Mouse (Mus musculus) MEL (cell line): ENCODE measurements around the gene Lpcat3. TPM values are rescaled to one million over a fixed set of nuclear protein-coding genes. Genes with fewer than 3 reads are reported as not detected.
"Not testable (repeated sequence)": the region's sequence is repeated elsewhere in the genome, so short reads cannot be mapped to it uniquely, and the experiment has no call there.

ENCODE experiments used
- DNase-seq: peaks from one replicate; pipeline ENCODE4 v3.0.0; 2011; ENCODE audit warnings: low read depth, low spot score
- H3K27ac ChIP-seq: 2 replicates; pipeline ENCODE4 v1.5.1; 2012; ENCODE audit warnings: low read depth, mild to moderate bottlenecking, control low read depth, low read length, moderate library complexity; ENCODE audit not compliant: control insufficient read depth
- H3K27me3 ChIP-seq, 2 experiments: fragments of 150-350 bp in 1 of 2; sonication (generic) in 1 of 2; 2 replicates each; pipeline ENCODE4 v1.6.1; 2012; ENCODE audit warnings: low read length in 2 of 2, mild to moderate bottlenecking in 2 of 2, improper control_type of control experiment in 1 of 2, moderate library complexity in 1 of 2; ENCODE audit not compliant: insufficient read depth in 2 of 2, control insufficient read depth in 1 of 2
- H3K36me3 ChIP-seq, 2 experiments: 2 replicates each; pipeline ENCODE4 v1.6.1; 2012 to 2014; ENCODE audit warnings: low read length in 2 of 2, improper control_type of control experiment in 1 of 2, inconsistent platforms in 1 of 2, mild to moderate bottlenecking in 1 of 2; ENCODE audit not compliant: insufficient read depth in 2 of 2, control insufficient read depth in 1 of 2
- H3K4me1 ChIP-seq, 2 experiments: fragments of 150-350 bp in 1 of 2; sonication (generic) in 1 of 2; 2 replicates each; pipeline ENCODE4 v1.6.1; 2012; ENCODE audit warnings: low read length in 2 of 2, improper control_type of control experiment in 1 of 2, mild to moderate bottlenecking in 1 of 2; ENCODE audit not compliant: insufficient read depth in 2 of 2, control insufficient read depth in 1 of 2
- H3K4me3 ChIP-seq, 2 experiments: fragments of 150-350 bp in 1 of 2; sonication (generic) in 1 of 2; 2 replicates each; pipeline ENCODE4 v1.5.1; 2012; ENCODE audit warnings: low read depth in 2 of 2, low read length in 2 of 2, mild to moderate bottlenecking in 2 of 2, moderate library complexity in 2 of 2, control low read depth in 1 of 2, improper control_type of control experiment in 1 of 2; ENCODE audit not compliant: control insufficient read depth in 1 of 2, insufficient read depth in 1 of 2
- H3K79me2 ChIP-seq: 2 replicates; pipeline ENCODE4 v1.6.1; 2012; ENCODE audit warnings: mild to moderate bottlenecking, low read length, moderate library complexity; ENCODE audit not compliant: control insufficient read depth, poor library complexity, insufficient read depth
- H3K9ac ChIP-seq: 2 replicates; pipeline ENCODE4 v1.6.1; 2012; ENCODE audit warnings: low read depth, mild to moderate bottlenecking, control low read depth, low read length, moderate library complexity; ENCODE audit not compliant: control insufficient read depth, poor library complexity, severe bottlenecking
- H3K9me3 ChIP-seq: fragments of 150-350 bp; sonication (generic); replicated peaks from 2 replicates; pipeline ENCODE4 v1.6.1; 2012; ENCODE audit warnings: mild to moderate bottlenecking, low read length, improper control_type of control experiment, moderate library complexity; ENCODE audit not compliant: insufficient read depth
- CHD1 ChIP-seq: IDR thresholded peaks from 2 replicates; pipeline ENCODE4 v1.6.1; 2012; ENCODE audit warnings: low read depth, mild to moderate bottlenecking, inconsistent platforms, low read length, improper control_type of control experiment
- CTCF ChIP-seq, 3 experiments: IDR thresholded peaks in 2 of 3; conservative IDR thresholded peaks in 1 of 3; 2 replicates each; pipeline ENCODE4 v1.5.1; 2011 to 2012; ENCODE audit warnings: low read length in 3 of 3, low read depth in 2 of 3, mild to moderate bottlenecking in 2 of 3, improper control_type of control experiment in 1 of 3, inconsistent platforms in 1 of 3, mixed read lengths in 1 of 3, moderate library complexity in 1 of 3; ENCODE audit not compliant: control insufficient read depth in 1 of 3, insufficient read depth in 1 of 3, poor library complexity in 1 of 3, severe bottlenecking in 1 of 3
- E2F4 ChIP-seq: IDR thresholded peaks from 2 replicates; pipeline ENCODE4 v1.6.1; 2011; ENCODE audit warnings: low read depth, low read length, improper control_type of control experiment, borderline replicate concordance
- ELF1 ChIP-seq: IDR thresholded peaks from 2 replicates; pipeline ENCODE4 v1.6.1; 2014; ENCODE audit warnings: low read depth, mild to moderate bottlenecking, inconsistent platforms, low read length, improper control_type of control experiment, moderate library complexity
- EP300 ChIP-seq, 2 experiments: IDR thresholded peaks; 2 replicates each; pipeline ENCODE4 v1.6.1; 2011; ENCODE audit warnings: improper control_type of control experiment in 2 of 2, low read length in 2 of 2, low read depth in 1 of 2, mild to moderate bottlenecking in 1 of 2
- ETS1 ChIP-seq: IDR thresholded peaks from 2 replicates; pipeline ENCODE4 v1.6.1; 2012; ENCODE audit warnings: low read depth, mild to moderate bottlenecking, inconsistent platforms, low read length, improper control_type of control experiment, moderate library complexity
- GABPA ChIP-seq: IDR thresholded peaks from 2 replicates; pipeline ENCODE4 v1.6.1; 2012; ENCODE audit warnings: low read depth, mild to moderate bottlenecking, inconsistent platforms, low read length, improper control_type of control experiment, moderate library complexity
- HCFC1 ChIP-seq: IDR thresholded peaks from 2 replicates; pipeline ENCODE4 v1.6.1; 2012; ENCODE audit warnings: low read depth, mild to moderate bottlenecking, inconsistent platforms, low read length, improper control_type of control experiment, moderate library complexity
- MAX ChIP-seq: IDR thresholded peaks from 2 replicates; pipeline ENCODE4 v1.6.1; 2011; ENCODE audit warnings: low read length, improper control_type of control experiment
- MAZ ChIP-seq: IDR thresholded peaks from 2 replicates; pipeline ENCODE4 v1.6.1; 2012; ENCODE audit warnings: low read depth, mild to moderate bottlenecking, inconsistent platforms, low read length, improper control_type of control experiment
- MEF2A ChIP-seq: IDR thresholded peaks from 2 replicates; pipeline ENCODE4 v1.6.1; 2014; ENCODE audit warnings: low read depth, mild to moderate bottlenecking, inconsistent platforms, low read length, improper control_type of control experiment; ENCODE audit not compliant: poor library complexity, insufficient replicate concordance, severe bottlenecking; ENCODE audit errors: extremely low read depth
- POLR2AphosphoS2 ChIP-seq: IDR thresholded peaks from 2 replicates; pipeline ENCODE4 v1.6.1; 2011; ENCODE audit warnings: low read length, improper control_type of control experiment
- SIN3A ChIP-seq: IDR thresholded peaks from 2 replicates; pipeline ENCODE4 v1.6.1; 2012; ENCODE audit warnings: low read length, improper control_type of control experiment, inconsistent platforms
- SMC3 ChIP-seq: IDR thresholded peaks from 2 replicates; pipeline ENCODE4 v1.6.1; 2011; ENCODE audit warnings: low read depth, low read length, improper control_type of control experiment
- TAL1 ChIP-seq: IDR thresholded peaks from 2 replicates; pipeline ENCODE4 v1.6.1; 2012; ENCODE audit warnings: mild to moderate bottlenecking, inconsistent platforms, low read length, moderate library complexity, mixed read lengths
- USF1 ChIP-seq: IDR thresholded peaks from 2 replicates; pipeline ENCODE4 v1.6.1; 2014; ENCODE audit warnings: low read depth, mild to moderate bottlenecking, inconsistent platforms, low read length, improper control_type of control experiment, moderate library complexity
- USF2 ChIP-seq, 2 experiments: IDR thresholded peaks; 2 replicates each; pipeline ENCODE4 v1.6.1; 2011 to 2012; ENCODE audit warnings: improper control_type of control experiment in 2 of 2, low read length in 2 of 2, borderline replicate concordance in 1 of 2, inconsistent platforms in 1 of 2, low read depth in 1 of 2, mild to moderate bottlenecking in 1 of 2; ENCODE audit not compliant: insufficient read depth in 1 of 2
- ZKSCAN1 ChIP-seq: IDR thresholded peaks from 2 replicates; pipeline ENCODE4 v1.6.1; 2012; ENCODE audit warnings: low read depth, mild to moderate bottlenecking, inconsistent platforms, low read length, improper control_type of control experiment, moderate library complexity
- polyA plus RNA-seq, 2 experiments: library from polyadenylated mRNA; stranded (reverse) in 1 of 2; unstranded in 1 of 2; fragments of >175 nt in 1 of 2; fragments of >200 nt in 1 of 2; gene quantifications; 2 replicates each; pipeline versions ENCODE4 v1.2.1 to v1.2.4; 2012; ENCODE audit warnings: low replicate concordance in 2 of 2, low read depth in 1 of 2; ENCODE audit not compliant: insufficient read length in 2 of 2, insufficient read depth in 1 of 2, missing spikeins in 1 of 2
- total RNA-seq: library from RNA; depleted of rRNA; stranded (reverse); fragments of 300-350 nt; gene quantifications from 2 replicates; pipeline ENCODE4 v1.2.3, GENCODE M21; 2012

Gene Lpcat3
- total and polyA plus RNA-seq, 3 experiments: 135 to 337 TPM; not detected in 1

DNA sequence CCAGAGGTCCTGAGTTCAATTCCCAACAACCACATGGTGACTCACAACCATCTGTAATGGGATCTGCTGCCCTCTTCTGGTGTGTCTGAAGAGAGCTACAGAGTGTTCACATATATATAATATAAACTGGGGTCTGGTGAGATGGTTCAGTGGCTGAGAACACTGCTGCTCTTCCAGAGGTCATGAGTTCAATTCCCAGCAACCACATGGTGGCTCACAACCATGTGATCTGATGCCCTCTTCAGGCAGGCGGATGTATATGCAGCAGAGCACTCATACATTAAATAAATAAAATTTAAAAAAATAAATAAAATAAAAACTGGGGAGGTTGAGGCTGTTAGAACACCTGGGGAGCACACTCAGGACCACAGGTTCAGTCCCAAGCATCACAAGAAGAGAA lies 23.8 kb downstream of the Lpcat3 start:
- TF ChIP-seq CTCF (IDR thresholded peaks at IDR 0.05 in 2 of 3, conservative IDR thresholded peaks at IDR 0.05 in 1 of 3; ENCODE audit: control insufficient read depth in 1 of 3, insufficient read depth in 1 of 3, low read depth in 2 of 3, low read length in 3 of 3, poor library complexity in 1 of 3, severe bottlenecking in 1 of 3) (peak in 2 of 3 experiments; percentile 17 to 24; a peak in 2 of 6 replicates), USF1 (peak; percentile 31; the same call in 1 of the 2 replicates)
- H3K27ac ChIP-seq: peak overlapping the region; percentile 98
- H3K9me3 ChIP-seq, H3K4me3 ChIP-seq, H3K27me3 ChIP-seq, H3K9ac ChIP-seq: not testable (repeated sequence)
- peak; percentile 32 for DNase-seq
- H3K36me3 ChIP-seq: peaks cover 13 to 60% of the 10 kb centered on the region in 2 experiments
- H3K4me1 ChIP-seq: peaks cover 50 to 60% of the 10 kb centered on the region in 2 experiments
- peaks cover 37% of the 10 kb centered on the region for H3K79me2 ChIP-seq

- H3K9me3 ChIP-seq: no peaks in the 10 kb centered on the region
- peaks cover 18 to 46% of the 10 kb centered on the region in 2 experiments for H3K36me3 ChIP-seq
- peak; percentile 64 for DNase-seq
- no peaks in the 10 kb centered on the region for H3K27me3 ChIP-seq
- peak overlapping the region; percentile 1; the same call in 1 of the 2 replicates for H3K9ac ChIP-seq
- H3K79me2 ChIP-seq: peaks cover 32% of the 10 kb centered on the region
- H3K4me1 ChIP-seq: peaks cover 39 to 46% of the 10 kb centered on the region in 2 experiments
- TF ChIP-seq HCFC1 (no peak), SIN3A (peak; percentile 60), CHD1 (no peak), GABPA (no peak), ETS1 (no peak), MEF2A (no peak), POLR2AphosphoS2 (no peak), SMC3 (no peak), E2F4 (no peak), USF2 (IDR thresholded peaks at IDR 0.05; ENCODE audit: borderline replicate concordance in 1 of 2, insufficient read depth in 1 of 2, low read depth in 1 of 2, low read length in 2 of 2) (no peak), ELF1 (0 out of 2 replicates have a peak, but pooled peaks have one; percentile 43), EP300 (IDR thresholded peaks at IDR 0.05; ENCODE audit: low read depth in 1 of 2, low read length in 2 of 2) (peak; percentile 54 to 64), TAL1 (no peak), USF1 (no peak), ZKSCAN1 (no peak), MAX (peak; percentile 54; the same call in 1 of the 2 replicates), MAZ (no peak)
- TF ChIP-seq, all 39 proteins: peak for 4
- Histone ChIP-seq H3K4me3 (no peak overlapping the region), H3K27ac (peak overlapping the region; percentile 46; the same call in 1 of the 2 replicates)
These were observed 25.4 kb downstream of the Lpcat3 start for GRCm38 (mm10) chr6:124688151-124688758.
